Comparison of ENCODE assay signal across 13 mouse cellular contexts in the genomic region with DNA sequence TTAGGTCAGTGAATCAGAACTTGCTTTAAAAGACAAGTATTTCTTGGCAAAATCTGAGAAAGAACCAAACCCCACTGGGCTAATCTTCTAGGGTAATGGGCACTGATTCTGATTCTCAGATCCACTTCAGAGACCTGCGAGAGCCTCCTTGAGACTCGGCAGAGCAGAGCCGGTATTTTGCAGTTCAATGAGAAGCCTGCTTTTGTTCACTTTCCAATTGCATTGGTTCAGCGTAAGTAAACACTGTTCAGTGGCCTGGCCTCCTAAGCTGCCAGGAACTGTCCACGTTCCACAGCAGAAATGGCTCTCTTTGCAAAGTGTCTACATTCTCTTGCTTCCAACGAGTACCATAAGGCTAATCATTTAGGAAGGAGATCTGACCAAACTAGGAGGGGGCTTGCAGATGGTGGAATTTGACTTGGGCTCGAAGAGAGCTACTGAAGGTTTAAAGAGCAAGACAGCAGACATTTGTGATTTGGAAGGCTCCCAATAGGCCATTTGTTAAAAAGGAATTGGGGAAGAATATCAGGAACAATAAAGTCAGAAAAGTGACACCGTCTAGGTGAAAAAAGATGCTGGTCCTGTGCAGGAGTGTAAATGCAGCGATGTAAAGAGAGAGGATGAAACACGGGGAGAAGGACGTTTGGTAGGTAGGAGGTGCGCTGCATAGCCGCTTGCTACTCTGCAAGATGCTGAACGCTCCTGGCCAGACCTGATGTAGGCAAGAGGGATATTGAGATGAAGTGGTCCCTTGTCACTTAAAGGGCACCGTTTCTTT.
DNase-seq lines count a peak whose midpoint lies in the region; ATAC-seq and TF ChIP-seq lines count a peak whose summit lies in the region.
"Had no signal": no experiment of that assay in that cellular context is flagged by ENCODE, and none has a peak within 500 bp of the region (broad histone marks: within the 10 kb centered on the region; RNA-seq: fewer than 3 reads in every experiment).

No protein-coding gene starts in this region.

- H3K36me3 ChIP-seq in forebrain, embryonic 11.5 days (ENCODE audit: control insufficient read depth, insufficient read depth, low read length), result no peaks in the 10 kb centered on the region
- H3K36me3 ChIP-seq in forebrain, embryonic 10.5 days (replicated peaks), result peaks cover 38% of the 10 kb centered on the region
- H3K36me3 ChIP-seq in hindbrain, embryonic 15.5 days, result no peaks in the 10 kb centered on the region
- H3K36me3 ChIP-seq in midbrain, embryonic 16.5 days (ENCODE audit: control insufficient read depth, insufficient read depth, low read length), result no peaks in the 10 kb centered on the region; the same call in 1 of the 2 replicates
- H3K36me3 ChIP-seq: heart, embryonic 10.5 days had no signal

- TF ChIP-seq CTCF in brain, embryonic 14.5 days (IDR thresholded peaks at IDR 0.05; ENCODE audit: borderline replicate concordance, extremely low read depth, insufficient read depth, insufficient read length), result no peak

- no peak for TF ChIP-seq POLR2A in brain, embryonic 14.5 days (IDR thresholded peaks at IDR 0.05; ENCODE audit: borderline replicate concordance, extremely low read depth, insufficient read depth, insufficient read length, poor library complexity, severe bottlenecking)

- no peaks in the 10 kb centered on the region; the same call in 1 of the 2 replicates for H3K27me3 ChIP-seq in forebrain, embryonic 11.5 days (ENCODE audit: control insufficient read depth, insufficient read depth, low read length)
- 0 out of 2 replicates have a peak, but pooled peaks cover 3% of the 10 kb centered on the region for H3K27me3 ChIP-seq in forebrain, embryonic 10.5 days (ENCODE audit: poor library complexity, severe bottlenecking)
- peaks cover 3% of the 10 kb centered on the region; the same call in 1 of the 2 replicates for H3K27me3 ChIP-seq in hindbrain, embryonic 15.5 days
- no peaks in the 10 kb centered on the region for H3K27me3 ChIP-seq in midbrain, embryonic 16.5 days (ENCODE audit: control insufficient read depth, insufficient read depth, low read depth, low read length)

- no peak overlapping the region for H3K4me3 ChIP-seq in forebrain, embryonic 11.5 days (ENCODE audit: low read depth, low read length)
- no peak overlapping the region for H3K4me3 ChIP-seq in forebrain, embryonic 10.5 days
- no peak overlapping the region for H3K4me3 ChIP-seq in hindbrain, embryonic 15.5 days
- H3K4me3 ChIP-seq in midbrain, embryonic 16.5 days (ENCODE audit: low read depth, low read length), result no peak overlapping the region
- H3K4me3 ChIP-seq: heart, embryonic 10.5 days had no signal

- peak; percentile 23; the same call in 1 of the 2 replicates for ATAC-seq in forebrain, embryonic 11.5 days (replicated peaks; ENCODE audit: low FRiP score)
- ATAC-seq in hindbrain, embryonic 15.5 days (ENCODE audit: low FRiP score, low read depth), result 0 out of 2 replicates have a peak, but pooled peaks have one; percentile 6
- ATAC-seq in midbrain, embryonic 16.5 days, result peak; percentile 63

- DNase-seq in forebrain, embryonic 11.5 days (ENCODE audit: low spot score), result no peak
- no peak for DNase-seq in forebrain, embryonic 10.5 days (ENCODE audit: extremely low spot score, low spot score)
- DNase-seq in brain, embryonic 14.5 days (ENCODE audit: low read depth), result peak; percentile 73
- DNase-seq in adrenal gland, adult 8-10 months, result no peak
- DNase-seq in thymus, postnatal 25 days, result no peak
- DNase-seq in frontal cortex, postnatal 36 days (ENCODE audit: low spot score in 2 of 2), result no peak
- DNase-seq: adrenal gland, postnatal 14 days; cerebellum, postnatal 36 days; gastrocnemius, postnatal 10 days; kidney, adult 9 months had no signal

- no peaks in the 10 kb centered on the region for H3K9me3 ChIP-seq in forebrain, embryonic 11.5 days (ENCODE audit: control insufficient read depth, low read length)
- H3K9me3 ChIP-seq in forebrain, embryonic 10.5 days, result no peaks in the 10 kb centered on the region
- no peaks in the 10 kb centered on the region for H3K9me3 ChIP-seq in hindbrain, embryonic 15.5 days
- no peaks in the 10 kb centered on the region for H3K9me3 ChIP-seq in midbrain, embryonic 16.5 days (replicated peaks; ENCODE audit: control insufficient read depth, low read length, poor library complexity, severe bottlenecking)
- H3K9me3 ChIP-seq: heart, embryonic 10.5 days had no signal

- no peak overlapping the region for H3K27ac ChIP-seq in forebrain, embryonic 11.5 days (ENCODE audit: low read depth, low read length)
- H3K27ac ChIP-seq in forebrain, embryonic 10.5 days, result no peak overlapping the region
- 0 out of 2 replicates have a peak overlapping the region, but pooled peaks have one; percentile 28 for H3K27ac ChIP-seq in hindbrain, embryonic 15.5 days (replicated peaks)
- H3K27ac ChIP-seq in midbrain, embryonic 16.5 days (ENCODE audit: low read length), result peak overlapping the region; percentile 63
- H3K27ac ChIP-seq: heart, embryonic 10.5 days had no signal

- no peak overlapping the region for H3K4me2 ChIP-seq in forebrain, embryonic 11.5 days (ENCODE audit: low read depth, low read length, severe bottlenecking)
- no peak overlapping the region for H3K4me2 ChIP-seq in hindbrain, embryonic 15.5 days
- H3K4me2 ChIP-seq in midbrain, embryonic 16.5 days (ENCODE audit: low read length), result no peak overlapping the region

- no peak overlapping the region for H3K9ac ChIP-seq in forebrain, embryonic 11.5 days (ENCODE audit: low read length)
- H3K9ac ChIP-seq in hindbrain, embryonic 15.5 days, result no peak overlapping the region
- H3K9ac ChIP-seq in midbrain, embryonic 16.5 days (ENCODE audit: low read depth, low read length), result no peak overlapping the region

- 46% methylated on average over 15 of the region's 15 CpGs for WGBS in forebrain, embryonic 11.5 days
- WGBS in forebrain, embryonic 10.5 days, result 67% methylated on average over 15 of the region's 15 CpGs
- 37% methylated on average over 15 of the region's 15 CpGs for WGBS in hindbrain, embryonic 15.5 days
- 24% methylated on average over 15 of the region's 15 CpGs for WGBS in midbrain, embryonic 16.5 days

- peaks cover 4% of the 10 kb centered on the region; the same call in 1 of the 2 replicates for H3K4me1 ChIP-seq in forebrain, embryonic 11.5 days (replicated peaks; ENCODE audit: control insufficient read depth, insufficient read depth, low read length)
- peaks cover 23% of the 10 kb centered on the region for H3K4me1 ChIP-seq in forebrain, embryonic 10.5 days
- H3K4me1 ChIP-seq in hindbrain, embryonic 15.5 days (replicated peaks), result peaks cover 14% of the 10 kb centered on the region
- peaks cover 19% of the 10 kb centered on the region for H3K4me1 ChIP-seq in midbrain, embryonic 16.5 days (ENCODE audit: control insufficient read depth, insufficient read depth, low read length)
- H3K4me1 ChIP-seq: heart, embryonic 10.5 days had no signal

Comparison
In these comparisons a context has a peak if more than half of its experiments do, and no peak if none do; other contexts are left out.
1. ATAC-seq: peak in every context shown above with its lines; median percentile 63 in midbrain, embryonic 16.5 days; 23 in forebrain, embryonic 11.5 days; 6 in hindbrain, embryonic 15.5 days.
2. H3K27ac ChIP-seq: peak in hindbrain, embryonic 15.5 days (single experiment) and midbrain, embryonic 16.5 days (single experiment); none in forebrain, embryonic 11.5 days (single experiment) and forebrain, embryonic 10.5 days (single experiment).